Mouse (Mus musculus) heart, postnatal 0 days (tissue): ENCODE measurements around the gene Myh11. TPM values are rescaled to one million over a fixed set of nuclear protein-coding genes. Genes with fewer than 3 reads are reported as not detected.
A peak's percentile ranks its signal among the peaks of the same experiment; 100 is the strongest.

Experiments used
- ATAC-seq: fragments of 200-750 bp; cut with Nextera tagmentation; 2 replicates; pipeline ENCODE4 v1.8.0; 2017; ENCODE audit warnings: low read depth, moderate number of reproducible peaks, moderate library complexity; ENCODE audit not compliant: insufficient read depth
- DNase-seq: peaks from one replicate; pipeline ENCODE4 v3.0.0-alpha.2; 2016; ENCODE audit warnings: low spot score
- H3K27ac ChIP-seq: fragments of 300-500 bp; sonication (generic); 2 replicates; pipeline ENCODE4 v1.5.1; 2014; ENCODE audit warnings: low read depth, mild to moderate bottlenecking
- H3K27me3 ChIP-seq: fragments of 300-500 bp; sonication (generic); 2 replicates; pipeline ENCODE4 v1.6.1; 2014; ENCODE audit warnings: low read length, mixed read lengths; ENCODE audit not compliant: control insufficient read depth, insufficient read depth
- H3K36me3 ChIP-seq: fragments of 300-500 bp; sonication (generic); replicated peaks from 2 replicates; pipeline ENCODE4 v1.6.1; 2014; ENCODE audit warnings: low read length, mixed read lengths; ENCODE audit not compliant: control insufficient read depth, insufficient read depth
- H3K4me1 ChIP-seq: fragments of 300-500 bp; sonication (generic); 2 replicates; pipeline ENCODE4 v1.6.1; 2014; ENCODE audit warnings: antibody characterized with exemption; ENCODE audit not compliant: control insufficient read depth, insufficient read depth
- H3K4me2 ChIP-seq: fragments of 300-500 bp; sonication (generic); 2 replicates; pipeline ENCODE4 v1.6.1; 2014; ENCODE audit warnings: low read depth, mild to moderate bottlenecking, low read length, moderate library complexity
- H3K4me3 ChIP-seq: fragments of 300-500 bp; sonication (generic); 2 replicates; pipeline ENCODE4 v1.5.1; 2014; ENCODE audit warnings: low read depth, low read length
- H3K9ac ChIP-seq: fragments of 300-500 bp; sonication (generic); replicated peaks from 2 replicates; pipeline ENCODE4 v1.6.1; 2014; ENCODE audit warnings: low read depth, low read length, mixed read lengths
- H3K9me3 ChIP-seq: fragments of 300-500 bp; sonication (generic); replicated peaks from 2 replicates; pipeline ENCODE4 v1.6.1; 2016; ENCODE audit warnings: low read length; ENCODE audit not compliant: control insufficient read depth
- CTCF ChIP-seq: IDR thresholded peaks from 2 replicates; pipeline ENCODE4 v1.5.1; 2016; ENCODE audit warnings: antibody characterized with exemption, control low read depth, low read depth
- EP300 ChIP-seq: IDR thresholded peaks from 2 replicates; pipeline ENCODE4 v1.6.1; 2016; ENCODE audit warnings: antibody characterized with exemption, low read depth
- WGBS: fragments of 180-500 bp; shearing (Covaris S2); extraction: QIAGEN DNeasy Blood & Tissue Kit; methylation state at CpG from one replicate; pipeline ENCODE4 v1.1.7; 2014; 5-methylcytosine and 5-hydroxymethylcytosine counted together
- polyA plus RNA-seq: library from polyadenylated mRNA; unstranded; fragments of >200 nt; fragmentation: Nextera tagmentation; extraction: Ambion mirVana; gene quantifications from 2 replicates; pipeline ENCODE4 v1.2.1, GENCODE M21; 2015
- total RNA-seq: library from RNA; depleted of rRNA; stranded (reverse); fragments of >200 nt; gene quantifications from 2 replicates; pipeline ENCODE4 v1.2.3, GENCODE M21; 2014; ENCODE audit warnings: low replicate concordance

Gene Myh11
- total and polyA plus RNA-seq, 2 experiments from 2014 or later, result 3.3 to 104 TPM

DNA sequence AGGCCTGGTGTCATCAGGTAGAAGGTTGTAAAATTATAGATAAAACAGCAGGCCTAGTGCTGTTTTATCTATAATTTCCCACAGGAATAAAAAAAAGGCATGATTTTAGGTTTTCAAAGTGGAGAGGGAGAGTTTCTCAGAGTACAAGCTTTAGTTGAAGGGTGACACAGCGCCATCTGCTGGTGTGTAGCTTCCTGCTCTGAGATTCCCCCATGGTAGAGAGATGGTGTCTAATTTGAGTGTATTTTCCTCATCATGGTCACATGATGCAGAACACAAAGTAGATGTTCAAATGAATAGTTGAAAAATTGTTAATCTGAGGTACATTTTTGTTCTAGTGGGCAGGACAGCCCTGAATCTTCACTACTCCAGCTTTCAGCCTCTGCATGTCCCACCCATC is 95.7 kb downstream of the Myh11 start:
- Histone ChIP-seq H3K4me1 (no peaks in the 10 kb centered on the region), H3K4me3 (no peak overlapping the region), H3K9me3 (no peaks in the 10 kb centered on the region), H3K9ac (no peak overlapping the region), H3K27ac (no peak overlapping the region), H3K4me2 (no peak overlapping the region), H3K36me3 (peaks cover 25% of the 10 kb centered on the region), H3K27me3 (no peaks in the 10 kb centered on the region)
- DNase-seq (peak; percentile 30), ATAC-seq (no peak)
- WGBS, result 13% methylated on average over 1 of the region's 1 CpGs
- TF ChIP-seq EP300 (no peak), CTCF (peak; percentile 62)

DNA sequence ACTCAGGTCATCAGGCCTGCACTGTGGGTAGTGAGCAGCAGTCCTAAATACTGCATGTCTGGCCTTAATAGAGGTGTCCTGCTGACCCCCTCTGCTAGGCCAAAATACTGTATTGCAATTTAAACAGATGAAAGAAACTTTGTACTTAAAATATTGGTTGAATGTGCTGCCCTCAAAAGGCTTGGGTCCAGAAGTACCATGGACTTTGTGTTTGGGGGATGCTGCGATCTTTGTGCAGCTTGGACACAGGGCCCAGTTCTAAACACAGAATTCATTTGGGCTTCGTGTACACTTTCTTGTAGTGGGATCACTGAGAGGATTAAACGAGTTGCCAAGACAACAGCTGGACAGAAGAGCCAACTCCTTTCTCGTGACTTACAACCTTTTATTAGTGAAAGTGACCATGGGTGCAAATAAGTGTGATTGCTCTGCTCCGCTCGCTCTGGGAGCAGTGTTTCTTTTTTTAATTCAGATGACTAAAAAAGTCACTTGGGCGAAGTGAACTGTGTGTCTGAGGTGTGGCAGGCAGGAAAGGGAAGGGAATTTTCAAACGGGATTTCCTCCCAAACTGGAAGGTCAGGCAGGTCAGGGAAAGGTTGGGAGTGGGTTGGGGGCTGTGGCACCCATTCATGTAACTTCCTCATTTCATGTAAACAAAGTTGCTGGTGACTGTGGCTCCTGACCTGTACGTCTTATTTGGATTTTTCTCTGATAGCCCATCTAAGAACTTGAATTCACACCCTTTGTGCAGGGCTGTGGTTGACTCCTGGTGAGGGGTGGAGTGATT is 96.8 kb downstream of the Myh11 start:
- no peak overlapping the region for H3K9ac ChIP-seq

DNA sequence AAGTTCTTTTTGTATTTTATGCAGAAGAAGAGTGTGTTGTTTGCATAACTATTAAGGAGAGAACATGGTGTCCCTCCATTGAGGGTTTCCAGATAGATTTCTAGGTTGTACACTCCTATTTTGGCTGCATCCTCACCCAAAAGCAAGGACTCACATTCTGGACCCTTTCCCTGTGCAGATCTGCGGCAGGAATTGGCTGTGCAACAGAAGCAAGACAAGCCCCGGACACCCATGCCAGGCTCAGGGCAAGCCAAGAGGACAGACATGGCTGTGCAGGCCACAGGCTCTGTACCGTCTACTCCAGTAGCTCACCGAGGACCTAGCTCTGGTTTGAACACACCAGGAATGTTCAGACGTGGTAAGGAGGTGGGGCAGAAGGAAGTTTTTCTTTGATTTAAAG is 105.7 kb downstream of the Myh11 start:
- no peak for DNase-seq
- 93% methylated on average over 5 of the region's 5 CpGs for WGBS
- Histone ChIP-seq H3K4me2 (no peak overlapping the region), H3K9me3 (no peaks in the 10 kb centered on the region), H3K4me3 (no peak overlapping the region), H3K27ac (no peak overlapping the region), H3K9ac (no peak overlapping the region), H3K27me3 (no peaks in the 10 kb centered on the region), H3K4me1 (0 out of 2 replicates have a peak, but pooled peaks cover under 1% of the 10 kb centered on the region), H3K36me3 (peaks cover 90% of the 10 kb centered on the region)
- no peak for TF ChIP-seq EP300
- TF ChIP-seq CTCF, result no peak
- no peak for ATAC-seq

More for the DNA sequence above, 96.8 kb downstream of the Myh11 start:
- H3K27me3 ChIP-seq, result no peaks in the 10 kb centered on the region
- peak overlapping the region; percentile 44; the same call in 1 of the 2 replicates for H3K27ac ChIP-seq
- H3K4me3 ChIP-seq, result no peak overlapping the region
- no peak for TF ChIP-seq EP300
- TF ChIP-seq CTCF, result no peak
- H3K9me3 ChIP-seq, result no peaks in the 10 kb centered on the region
- no peak overlapping the region for H3K4me2 ChIP-seq
- DNase-seq (no peak), ATAC-seq (no peak)
- no peaks in the 10 kb centered on the region for H3K4me1 ChIP-seq
- 60% methylated on average over 9 of the region's 9 CpGs for WGBS
- H3K36me3 ChIP-seq, result peaks cover 35% of the 10 kb centered on the region

DNA sequence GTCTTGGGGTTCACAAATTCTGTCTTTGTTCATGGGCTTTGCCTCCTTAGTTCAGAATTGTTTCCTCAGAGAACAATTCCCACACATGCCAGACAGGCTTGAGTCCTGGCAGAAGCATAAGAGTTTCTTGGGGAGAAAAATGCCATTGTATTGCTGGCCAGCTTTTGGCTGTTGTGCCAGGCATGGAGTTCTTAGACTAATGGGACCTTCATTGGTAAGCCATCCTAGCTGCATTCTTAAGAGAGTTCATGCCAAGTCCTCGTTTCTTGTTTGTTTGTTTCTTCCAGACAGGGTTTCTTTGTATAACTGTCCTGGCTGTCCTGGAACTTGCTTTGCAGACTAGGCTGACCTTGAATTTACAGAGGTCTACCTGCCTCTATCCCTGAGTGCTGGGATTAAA is 107.3 kb downstream of the Myh11 start:
- no peak overlapping the region for H3K4me3 ChIP-seq
- ATAC-seq (no peak), DNase-seq (no peak)
- no peak overlapping the region for H3K27ac ChIP-seq
- 67% methylated on average over 1 of the region's 1 CpGs for WGBS
- 0 out of 2 replicates have a peak, but pooled peaks cover 5% of the 10 kb centered on the region for H3K4me1 ChIP-seq
- H3K9me3 ChIP-seq, result no peaks in the 10 kb centered on the region
- peaks cover 84% of the 10 kb centered on the region for H3K36me3 ChIP-seq
- no peak for TF ChIP-seq CTCF
- no peaks in the 10 kb centered on the region for H3K27me3 ChIP-seq
- H3K4me2 ChIP-seq, result no peak overlapping the region
- no peak overlapping the region for H3K9ac ChIP-seq

DNA sequence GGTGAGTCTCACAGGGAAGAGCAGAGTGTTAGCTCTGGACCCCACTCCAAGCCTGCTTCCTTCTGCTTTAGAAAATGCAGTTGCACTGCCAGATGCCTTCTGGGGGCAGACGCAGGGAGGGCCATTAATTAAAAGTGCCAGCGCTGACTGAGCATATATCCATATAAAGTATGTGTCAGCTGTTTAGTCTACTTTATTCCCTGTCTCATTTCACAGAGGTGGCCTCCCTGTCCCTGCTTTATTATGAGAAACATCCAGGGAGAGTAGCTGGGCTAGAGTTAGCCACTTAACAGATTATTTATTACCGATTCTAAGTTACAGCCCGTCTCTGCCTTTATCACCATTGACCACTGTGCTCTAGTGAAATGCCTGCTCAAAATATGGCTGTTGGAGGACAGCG is 108.8 kb downstream of the Myh11 start:
- no peak overlapping the region for H3K4me3 ChIP-seq
- H3K36me3 ChIP-seq, result peaks cover 80% of the 10 kb centered on the region
- H3K4me1 ChIP-seq, result 0 out of 2 replicates have a peak, but pooled peaks cover 5% of the 10 kb centered on the region
- H3K9me3 ChIP-seq, result no peaks in the 10 kb centered on the region
- DNase-seq (no peak), ATAC-seq (no peak)
- H3K4me2 ChIP-seq, result no peak overlapping the region
- WGBS, result 92% methylated on average over 5 of the region's 5 CpGs
- H3K27me3 ChIP-seq, result no peaks in the 10 kb centered on the region
- H3K9ac ChIP-seq, result no peak overlapping the region
- TF ChIP-seq CTCF, result no peak
- no peak for TF ChIP-seq EP300
- no peak overlapping the region for H3K27ac ChIP-seq
